ENCODE assay signal across 9 mouse cellular contexts in the genomic region with DNA sequence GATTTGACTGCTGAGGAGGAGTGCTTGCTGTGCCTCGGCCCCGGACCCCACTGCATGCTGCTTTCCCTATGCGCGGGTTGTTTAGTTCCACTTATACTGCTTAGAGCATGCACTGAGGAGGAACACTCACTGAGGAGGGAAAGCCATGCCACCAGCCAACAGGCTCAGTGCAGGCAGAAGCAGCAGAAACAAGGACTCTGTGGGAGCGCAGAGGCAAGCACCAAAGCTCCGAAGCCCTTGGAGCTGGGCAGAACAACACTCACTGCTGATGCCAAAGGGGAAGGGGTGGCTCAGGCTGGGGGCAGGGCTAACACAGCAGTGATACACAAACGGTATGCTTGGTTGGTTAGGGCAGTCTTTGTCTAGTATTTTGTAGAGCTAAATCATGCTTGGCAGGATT. TPM values are rescaled to one million over a fixed set of nuclear protein-coding genes. Genes with fewer than 3 reads are reported as not detected.
DNase-seq lines count a peak whose midpoint lies in the region; ATAC-seq and TF ChIP-seq lines count a peak whose summit lies in the region.
"Had no signal": no experiment of that assay in that cellular context is flagged by ENCODE, and none has a peak within 500 bp of the region (broad histone marks: within the 10 kb centered on the region; RNA-seq: fewer than 3 reads in every experiment).

No protein-coding gene starts in this region.

- H3K79me2 ChIP-seq in C2C12 (ENCODE audit: control insufficient read depth, insufficient read depth), result peaks cover 100% of the 10 kb centered on the region

- H3K36me3 ChIP-seq in hindbrain, embryonic 10.5 days, result peaks cover 7% of the 10 kb centered on the region
- H3K36me3 ChIP-seq in hindbrain, embryonic 12.5 days, result 0 out of 2 replicates have a peak, but pooled peaks cover 6% of the 10 kb centered on the region
- H3K36me3 ChIP-seq in C2C12 (ENCODE audit: control insufficient read depth, insufficient read depth), result peaks cover 63% of the 10 kb centered on the region
- peaks cover 6% of the 10 kb centered on the region for H3K36me3 ChIP-seq in intestine, postnatal 0 days (ENCODE audit: control insufficient read depth, insufficient read depth)

- no peak for DNase-seq in hindbrain, embryonic 10.5 days (ENCODE audit: low spot score)
- DNase-seq in urinary bladder, adult 18-20 months (ENCODE audit: low spot score in 2 of 2), result no peak
- no peak for DNase-seq in thymus, postnatal 36 days
- DNase-seq: kidney, postnatal 10 days had no signal

- no peak for TF ChIP-seq CTCF in C2C12 (IDR thresholded peaks at IDR 0.05; ENCODE audit: control insufficient read depth, insufficient read depth, insufficient read length)
- TF ChIP-seq CTCF in bone marrow, adult 2 months (IDR thresholded peaks at IDR 0.05; ENCODE audit: control insufficient read depth, insufficient read depth, low read length), result no peak
- no peak for TF ChIP-seq CTCF in intestine, postnatal 0 days (IDR thresholded peaks at IDR 0.05; ENCODE audit: low read depth)

- H3K9me3 ChIP-seq in hindbrain, embryonic 10.5 days, result no peaks in the 10 kb centered on the region
- no peaks in the 10 kb centered on the region for H3K9me3 ChIP-seq in hindbrain, embryonic 12.5 days (replicated peaks)
- H3K9me3 ChIP-seq in intestine, postnatal 0 days (ENCODE audit: control insufficient read depth), result no peaks in the 10 kb centered on the region

- H3K9ac ChIP-seq in hindbrain, embryonic 12.5 days, result no peak overlapping the region
- no peak overlapping the region for H3K9ac ChIP-seq in intestine, postnatal 0 days (ENCODE audit: low read depth, low read length)

- H3K4me2 ChIP-seq in hindbrain, embryonic 12.5 days (replicated peaks), result no peak overlapping the region
- H3K4me2 ChIP-seq in intestine, postnatal 0 days (replicated peaks; ENCODE audit: low read depth), result no peak overlapping the region

- peaks cover 80% of the 10 kb centered on the region for H3K4me1 ChIP-seq in hindbrain, embryonic 10.5 days (replicated peaks)
- H3K4me1 ChIP-seq in hindbrain, embryonic 12.5 days, result peaks cover 26% of the 10 kb centered on the region
- H3K4me1 ChIP-seq in bone marrow, adult 2 months (ENCODE audit: control insufficient read depth, insufficient read depth, low read length), result peaks cover 30% of the 10 kb centered on the region
- peaks cover 58% of the 10 kb centered on the region for H3K4me1 ChIP-seq in intestine, postnatal 0 days (replicated peaks; ENCODE audit: control insufficient read depth, insufficient read depth, low read length)

- no peak for ATAC-seq in hindbrain, embryonic 12.5 days (ENCODE audit: low FRiP score)
- ATAC-seq in intestine, postnatal 0 days, result no peak
- no peak for ATAC-seq in megakaryocyte progenitor cell, adult 5-6 weeks (replicated peaks; ENCODE audit: poor library complexity)

- TF ChIP-seq POLR2A in bone marrow, adult 2 months (IDR thresholded peaks at IDR 0.05; ENCODE audit: borderline replicate concordance, control insufficient read depth, low read depth, low read length), result 0 out of 2 replicates have a peak, but pooled peaks have one; percentile 19

- peak overlapping the region; percentile 66 for H3K27ac ChIP-seq in hindbrain, embryonic 10.5 days
- no peak overlapping the region for H3K27ac ChIP-seq in hindbrain, embryonic 12.5 days
- H3K27ac ChIP-seq in bone marrow, adult 2 months (ENCODE audit: control insufficient read depth, insufficient read depth, low read depth, low read length, poor library complexity), result no peak overlapping the region
- 0 out of 2 replicates have a peak overlapping the region, but pooled peaks have one; percentile 0 for H3K27ac ChIP-seq in intestine, postnatal 0 days (ENCODE audit: low read depth, low read length)

- no peak overlapping the region for H3K4me3 ChIP-seq in hindbrain, embryonic 10.5 days
- no peak overlapping the region for H3K4me3 ChIP-seq in hindbrain, embryonic 12.5 days
- no peak overlapping the region for H3K4me3 ChIP-seq in C2C12 (ENCODE audit: insufficient read depth, poor library complexity, severe bottlenecking)
- H3K4me3 ChIP-seq in bone marrow, adult 2 months (replicated peaks; ENCODE audit: control insufficient read depth, low read depth, low read length), result peak overlapping the region; percentile 3
- no peak overlapping the region for H3K4me3 ChIP-seq in intestine, postnatal 0 days (ENCODE audit: low read depth, low read length)

- H3K27me3 ChIP-seq in hindbrain, embryonic 10.5 days (ENCODE audit: insufficient read depth, poor library complexity, severe bottlenecking), result no peaks in the 10 kb centered on the region
- no peaks in the 10 kb centered on the region for H3K27me3 ChIP-seq in hindbrain, embryonic 12.5 days
- H3K27me3 ChIP-seq in C2C12 (ENCODE audit: control insufficient read depth, insufficient read depth, insufficient read length), result no peaks in the 10 kb centered on the region
- no peaks in the 10 kb centered on the region for H3K27me3 ChIP-seq in intestine, postnatal 0 days (replicated peaks; ENCODE audit: control insufficient read depth, insufficient read depth, low read length)

- peaks cover 99% of the 10 kb centered on the region for H3K79me3 ChIP-seq in C2C12 (ENCODE audit: low read depth)

- WGBS in hindbrain, embryonic 10.5 days, result 66% methylated on average over 7 of the region's 7 CpGs
- WGBS in hindbrain, embryonic 12.5 days, result 61% methylated on average over 7 of the region's 7 CpGs
- WGBS in bone marrow, adult 2 months, result 38% methylated on average over 7 of the region's 7 CpGs
- WGBS in intestine, postnatal 0 days, result 55% methylated on average over 7 of the region's 7 CpGs

- H3ac ChIP-seq in C2C12 (ENCODE audit: control insufficient read depth, insufficient read length, low read depth), result peak overlapping the region; percentile 5

TF ChIP-seq in C2C12, 6 proteins besides CTCF, POLR2A, EP300 and RAD21:
- TF ChIP-seq MYOG (IDR thresholded peaks at IDR 0.05; ENCODE audit: control insufficient read depth, extremely low read depth, insufficient read length) (no peak), FOSL1 (IDR thresholded peaks at IDR 0.05; ENCODE audit: insufficient read depth, low read length, poor library complexity, severe bottlenecking) (no peak), CEBPB (IDR thresholded peaks at IDR 0.05; ENCODE audit: low read depth) (no peak), USF1 (IDR thresholded peaks at IDR 0.05; ENCODE audit: low read depth) (no peak), MYOD1 (IDR thresholded peaks at IDR 0.05; ENCODE audit: control insufficient read depth, insufficient read length, low read depth) (no peak), MAX (IDR thresholded peaks at IDR 0.05) (no peak)

RNA-seq across cellular contexts. Expression of gene Myh9, which starts 24.6 kb away (rescaled TPM):
- 32.7 and 38.4 TPM in 2 replicates for polyA plus RNA-seq in hindbrain, embryonic 10.5 days (2016; fragmentation: Nextera tagmentation; extraction: Ambion mirVana)
- 32.0 and 33.5 TPM in 2 replicates for polyA plus RNA-seq in hindbrain, embryonic 12.5 days (2016; fragmentation: Nextera tagmentation; extraction: Ambion mirVana)
- 580 TPM for polyA plus RNA-seq in C2C12 (2012; fragmentation: generic; extraction: Trizol)
- polyA plus RNA-seq in bone marrow, adult 2 months (2011; ENCODE audit: insufficient read depth, insufficient read length, low replicate concordance, missing spikeins), result 264 and 399 TPM in 2 replicates
- polyA plus RNA-seq in intestine, postnatal 0 days (2015; fragmentation: Nextera tagmentation; extraction: Ambion mirVana), result 25.7 and 27.7 TPM in 2 replicates
- 167 and 191 TPM in 2 replicates for total RNA-seq in megakaryocyte progenitor cell, adult 5-6 weeks (2015)
- total RNA-seq in megakaryocyte progenitor cell, adult 5-6 weeks (2017), result 238 and 338 TPM in 2 replicates

Comparison
In these comparisons a context has a peak if more than half of its experiments do, and no peak if none do; other contexts are left out.
1. H3K27ac ChIP-seq: peak in hindbrain, embryonic 10.5 days (single experiment) and intestine, postnatal 0 days (single experiment); none in hindbrain, embryonic 12.5 days (single experiment) and bone marrow, adult 2 months (single experiment).